Mouse (Mus musculus) CH12.LX (cell line): Measurements from ENCODE around the gene Gm21976.

Experiments
- SIN3A ChIP-seq: IDR thresholded peaks from 2 replicates; pipeline ENCODE4 v1.6.1; 2012; ENCODE audit warnings: low read length, improper control_type of control experiment, inconsistent platforms
- TCF12 ChIP-seq: IDR thresholded peaks from 2 replicates; pipeline ENCODE4 v1.6.1; 2014; ENCODE audit warnings: low read depth, mild to moderate bottlenecking, inconsistent platforms, low read length, improper control_type of control experiment
- ZC3H11A ChIP-seq: IDR thresholded peaks from 2 replicates; pipeline ENCODE4 v1.6.1; 2012; ENCODE audit warnings: low read depth, mild to moderate bottlenecking, inconsistent platforms, low read length, improper control_type of control experiment

DNA sequence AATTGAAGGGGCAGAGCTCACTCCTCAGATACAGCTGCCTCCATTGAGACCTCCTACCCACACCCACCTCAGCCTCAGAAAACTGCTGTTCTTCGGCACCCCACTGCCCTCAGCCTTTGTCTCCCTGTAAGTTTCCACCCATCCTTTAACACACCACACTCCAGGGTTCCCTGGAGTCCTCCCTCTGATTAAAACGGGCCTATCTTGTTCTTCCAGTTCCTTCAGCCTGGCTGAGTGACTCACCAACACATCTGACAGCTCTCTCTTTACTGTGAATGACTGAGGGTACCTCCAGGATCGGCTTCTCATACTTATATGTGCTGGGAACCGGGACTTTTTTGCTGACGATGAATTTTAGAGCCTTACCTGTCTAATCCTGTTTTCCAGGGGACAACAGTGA is 16.4 kb downstream of the Gm21976 start:
- TF ChIP-seq ZC3H11A = no peak
- no peak for TF ChIP-seq TCF12
- TF ChIP-seq SIN3A = no peak
